Mouse (Mus musculus) lung, embryonic 15.5 days (tissue): ENCODE data around the gene Mccc2. TPM values are rescaled to one million over a fixed set of nuclear protein-coding genes. Genes with fewer than 3 reads are reported as not detected.

Source experiments
- ATAC-seq: fragments of 200-750 bp; cut with Nextera tagmentation; 2 replicates; pipeline ENCODE4 v1.8.0; 2017; ENCODE audit warnings: moderate number of reproducible peaks, borderline replicate concordance; ENCODE audit not compliant: low FRiP score, low TSS enrichment; ENCODE audit errors: extremely low read depth
- H3K27ac ChIP-seq: fragments of 300-500 bp; sonication (generic); 2 replicates; pipeline ENCODE4 v1.5.1; 2015; ENCODE audit warnings: moderate library complexity, mild to moderate bottlenecking, inconsistent platforms
- H3K27me3 ChIP-seq: fragments of 300-500 bp; sonication (generic); 2 replicates; pipeline ENCODE4 v1.6.1; 2015; ENCODE audit warnings: inconsistent platforms
- H3K36me3 ChIP-seq: fragments of 300-500 bp; sonication (generic); 2 replicates; pipeline ENCODE4 v1.6.1; 2015; ENCODE audit warnings: inconsistent platforms
- H3K4me1 ChIP-seq: fragments of 300-500 bp; sonication (generic); 2 replicates; pipeline ENCODE4 v1.6.1; 2015; ENCODE audit warnings: inconsistent platforms
- H3K4me2 ChIP-seq: fragments of 300-500 bp; sonication (generic); 2 replicates; pipeline ENCODE4 v1.6.1; 2015; ENCODE audit warnings: inconsistent platforms, mild to moderate bottlenecking, moderate library complexity
- H3K4me3 ChIP-seq: fragments of 300-500 bp; sonication (generic); 2 replicates; pipeline ENCODE4 v1.5.1; 2015; ENCODE audit warnings: mild to moderate bottlenecking, inconsistent platforms
- H3K9ac ChIP-seq: fragments of 300-500 bp; sonication (generic); 2 replicates; pipeline ENCODE4 v1.6.1; 2015; ENCODE audit warnings: inconsistent platforms
- H3K9me3 ChIP-seq: fragments of 300-500 bp; sonication (generic); 2 replicates; pipeline ENCODE4 v1.6.1; 2016; ENCODE audit warnings: inconsistent platforms
- WGBS: fragments of 180-500 bp; shearing (Covaris S2); methylation state at CpG from one replicate; pipeline ENCODE4 v1.1.7; 2015; 5-methylcytosine and 5-hydroxymethylcytosine counted together
- polyA plus RNA-seq: library from polyadenylated mRNA; unstranded; fragments of >200 nt; fragmentation: Nextera tagmentation; extraction: Ambion mirVana; gene quantifications from 2 replicates; pipeline ENCODE4 v1.2.1, GENCODE M21; 2015

The Mccc2 gene
- polyA plus RNA-seq, 1 experiment from 2014 or later, result 48.0 TPM

DNA sequence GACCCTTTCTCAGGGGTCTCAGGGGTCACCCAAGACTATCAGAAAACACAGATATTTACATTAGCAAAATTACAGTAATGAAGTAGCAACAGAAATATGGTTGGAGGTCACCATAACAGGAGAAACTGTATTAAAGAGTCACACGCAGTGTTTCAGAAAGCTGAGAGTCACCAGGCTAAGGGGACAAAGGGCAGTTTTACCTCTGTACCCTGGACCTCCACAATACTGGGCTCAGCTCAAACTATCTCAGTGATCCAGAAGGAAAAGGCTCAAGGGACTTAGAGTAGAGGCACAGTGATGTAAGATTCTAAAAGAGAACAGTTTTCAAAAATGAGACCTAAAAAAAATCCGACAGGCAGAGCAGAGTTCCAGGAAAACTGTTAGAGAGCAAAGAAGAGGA, 36.0 kb downstream of the Mccc2 start:
- no peak overlapping the region for H3K4me3 ChIP-seq
- no peaks in the 10 kb centered on the region for H3K27me3 ChIP-seq
- ATAC-seq, result no peak
- no peaks in the 10 kb centered on the region for H3K4me1 ChIP-seq
- H3K36me3 ChIP-seq, result peaks cover 6% of the 10 kb centered on the region; the same call in 1 of the 2 replicates
- H3K4me2 ChIP-seq, result no peak overlapping the region
- no peak overlapping the region for H3K27ac ChIP-seq
- H3K9ac ChIP-seq, result no peak overlapping the region
- 46% methylated on average over 2 of the region's 2 CpGs for WGBS
- H3K9me3 ChIP-seq, result no peaks in the 10 kb centered on the region

DNA sequence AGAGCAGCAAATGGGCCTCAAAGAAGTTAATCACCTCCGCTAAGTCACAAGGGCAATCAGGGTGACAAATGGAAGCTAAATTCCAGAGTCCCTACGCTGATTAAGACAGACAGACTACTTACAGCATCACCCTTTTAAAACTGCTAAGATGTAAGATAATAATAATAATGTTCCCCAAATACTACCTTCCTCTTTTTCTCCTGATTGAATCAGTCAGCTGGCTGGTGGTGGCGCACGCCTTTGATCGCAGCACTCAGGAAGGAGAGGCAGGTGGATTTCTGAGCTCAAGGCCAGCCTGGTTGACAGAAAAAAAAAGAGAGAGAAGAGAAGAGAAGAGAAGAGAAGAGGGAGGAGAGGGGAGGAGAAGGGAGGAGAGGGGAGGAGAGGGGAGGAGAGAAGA, 45.4 kb downstream of the Mccc2 start:
- Histone ChIP-seq H3K4me2 (no peak overlapping the region), H3K9me3 (no peaks in the 10 kb centered on the region), H3K9ac (no peak overlapping the region), H3K4me3 (no peak overlapping the region), H3K27me3 (no peaks in the 10 kb centered on the region), H3K27ac (no peak overlapping the region), H3K36me3 (peaks cover 9% of the 10 kb centered on the region), H3K4me1 (no peaks in the 10 kb centered on the region)
- ATAC-seq, result no peak
- 83% methylated on average over 5 of the region's 5 CpGs for WGBS

DNA sequence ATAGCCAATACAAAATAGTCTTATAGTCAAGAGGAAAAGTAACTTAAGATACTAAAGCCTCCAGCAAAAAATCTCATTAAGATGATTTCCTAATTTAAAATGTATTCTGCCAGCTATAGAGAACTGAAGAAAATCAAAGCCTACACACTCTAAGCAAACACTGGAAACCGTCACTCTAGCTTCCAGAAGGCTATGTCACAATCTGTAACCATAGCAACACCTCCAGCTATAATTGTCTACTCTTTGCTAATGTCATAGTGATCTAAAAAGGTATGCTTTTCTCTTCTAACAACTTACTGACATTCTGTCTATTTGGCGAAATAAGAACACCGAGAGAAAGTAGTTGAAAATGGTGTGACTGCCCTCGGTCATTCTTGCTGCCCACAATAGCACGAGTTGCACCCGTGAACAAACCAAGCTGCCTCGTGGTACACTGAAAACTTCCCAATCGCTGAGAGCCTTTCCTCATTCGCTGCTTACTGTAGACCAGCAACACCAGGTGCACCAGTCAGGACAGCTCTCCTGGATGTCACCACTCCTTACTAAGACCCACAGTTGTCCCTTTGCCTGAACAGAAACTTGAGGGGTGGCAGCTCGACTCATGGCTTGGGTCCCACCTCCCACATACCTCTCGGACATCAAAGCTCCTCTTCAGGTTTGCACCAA, 48.3 kb downstream of the Mccc2 start:
- no peaks in the 10 kb centered on the region for H3K9me3 ChIP-seq
- WGBS, result 82% methylated on average over 11 of the region's 11 CpGs
- H3K27ac ChIP-seq, result no peak overlapping the region
- no peak overlapping the region for H3K9ac ChIP-seq
- no peak overlapping the region for H3K4me2 ChIP-seq
- H3K4me3 ChIP-seq, result no peak overlapping the region
- H3K36me3 ChIP-seq, result peaks cover 6% of the 10 kb centered on the region; the same call in 1 of the 2 replicates
- no peak for ATAC-seq
- H3K27me3 ChIP-seq, result no peaks in the 10 kb centered on the region
- no peaks in the 10 kb centered on the region for H3K4me1 ChIP-seq

DNA sequence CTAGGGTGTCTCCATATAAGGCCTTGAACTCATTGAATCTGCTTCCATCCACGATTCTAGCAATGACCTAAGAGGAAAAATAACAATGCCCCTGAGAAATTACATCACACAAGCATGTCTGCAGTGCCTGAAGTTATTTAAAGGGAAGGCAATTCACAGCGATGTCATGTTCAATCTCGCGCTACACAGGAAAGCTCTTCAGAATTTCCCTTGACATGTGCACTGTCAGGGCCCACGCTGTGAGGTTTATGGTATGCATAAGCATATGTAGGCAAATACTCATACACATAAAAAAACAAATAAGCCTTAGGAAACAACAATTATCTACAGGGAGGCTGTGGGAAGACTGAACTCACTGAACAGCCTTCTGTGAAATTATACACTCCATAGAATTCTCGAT, 51.6 kb downstream of the Mccc2 start:
- Histone ChIP-seq H3K4me3 (no peak overlapping the region), H3K9ac (no peak overlapping the region), H3K36me3 (peaks cover 9% of the 10 kb centered on the region; the same call in 1 of the 2 replicates), H3K27me3 (no peaks in the 10 kb centered on the region), H3K9me3 (no peaks in the 10 kb centered on the region), H3K27ac (no peak overlapping the region), H3K4me2 (no peak overlapping the region), H3K4me1 (no peaks in the 10 kb centered on the region)
- no peak for ATAC-seq
- 80% methylated on average over 6 of the region's 6 CpGs for WGBS

DNA sequence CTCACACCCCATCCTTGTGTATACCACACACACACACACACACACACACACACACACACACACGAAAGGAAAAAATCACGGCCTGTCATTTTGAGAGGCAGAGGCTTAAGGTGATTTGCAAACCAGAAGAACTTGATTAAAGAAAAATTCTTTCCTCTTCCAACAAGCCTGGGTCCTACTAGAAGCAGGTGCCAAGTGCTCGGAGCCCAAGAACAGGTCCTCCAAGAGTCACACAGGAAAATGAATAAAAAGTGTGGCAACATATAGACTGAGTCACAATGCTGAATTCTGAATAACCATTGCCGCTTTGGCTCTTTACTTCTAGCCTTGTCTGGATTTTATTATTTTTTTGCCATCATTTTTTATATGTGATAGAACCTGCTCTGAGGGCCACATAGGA, 53.8 kb downstream of the Mccc2 start:
- no peak overlapping the region for H3K9ac ChIP-seq
- 0 out of 2 replicates have a peak, but pooled peaks cover 12% of the 10 kb centered on the region for H3K36me3 ChIP-seq
- no peaks in the 10 kb centered on the region for H3K9me3 ChIP-seq
- H3K27me3 ChIP-seq, result no peaks in the 10 kb centered on the region
- no peak overlapping the region for H3K4me3 ChIP-seq
- no peak overlapping the region for H3K27ac ChIP-seq
- no peaks in the 10 kb centered on the region for H3K4me1 ChIP-seq
- no peak overlapping the region for H3K4me2 ChIP-seq
- ATAC-seq, result no peak
- 82% methylated on average over 4 of the region's 4 CpGs for WGBS

DNA sequence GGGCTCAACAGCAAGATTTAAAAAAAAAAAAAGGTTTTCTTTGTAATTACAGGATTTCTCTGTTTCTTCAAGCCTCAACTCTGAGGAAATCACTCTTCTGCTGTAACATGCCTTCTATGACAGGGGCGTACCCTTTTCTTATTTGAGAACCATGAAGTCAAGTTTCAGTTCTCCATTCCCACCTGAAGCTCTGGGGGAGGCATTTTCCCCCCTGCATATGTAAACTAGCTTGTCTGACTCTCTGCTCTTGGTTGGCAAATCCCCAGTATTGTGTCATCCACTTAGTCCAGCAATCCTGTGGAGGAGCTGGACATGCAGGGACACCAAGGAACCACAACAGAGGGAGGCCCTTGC, 59.9 kb downstream of the Mccc2 start:
- Histone ChIP-seq H3K4me1 (no peaks in the 10 kb centered on the region), H3K9me3 (no peaks in the 10 kb centered on the region), H3K27me3 (no peaks in the 10 kb centered on the region), H3K36me3 (peaks cover 33% of the 10 kb centered on the region), H3K4me2 (no peak overlapping the region), H3K27ac (no peak overlapping the region), H3K4me3 (no peak overlapping the region), H3K9ac (no peak overlapping the region)
- no peak for ATAC-seq
- 89% methylated on average over 1 of the region's 1 CpGs for WGBS

DNA sequence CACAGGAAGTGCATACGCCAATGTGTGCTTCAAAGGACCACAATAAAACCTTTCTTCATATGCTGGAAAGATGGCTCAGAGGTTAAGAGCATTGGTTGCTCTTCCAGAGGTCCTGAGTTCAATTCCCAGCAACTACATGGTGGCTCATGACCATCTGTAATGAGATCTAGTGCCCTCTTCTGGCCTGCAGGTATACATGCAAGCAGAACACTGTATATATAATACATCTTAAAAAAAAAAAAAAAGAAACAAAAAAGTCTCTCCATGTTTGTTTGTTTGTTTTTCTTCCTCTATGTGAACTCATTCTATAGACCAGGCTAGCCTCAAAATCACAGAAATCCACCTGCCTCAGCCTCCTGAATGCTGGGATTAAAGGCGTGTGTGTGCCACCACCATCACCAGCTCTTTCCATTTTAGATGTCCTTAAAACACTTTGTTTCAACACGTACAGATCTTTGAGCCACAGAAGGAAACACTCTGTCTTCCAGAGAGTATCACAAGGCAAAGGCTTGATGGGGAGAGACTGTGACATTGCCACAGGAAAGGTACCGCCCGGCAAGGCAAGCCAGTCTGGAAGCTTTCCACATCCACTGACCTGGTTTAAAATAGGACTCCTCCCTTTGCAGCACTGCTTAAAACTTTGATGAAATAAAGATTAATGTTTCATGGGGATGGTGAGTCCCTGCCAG, 60.4 kb downstream of the Mccc2 start:
- H3K4me3 ChIP-seq, result no peak overlapping the region
- WGBS, result 91% methylated on average over 5 of the region's 5 CpGs
- no peak overlapping the region for H3K9ac ChIP-seq
- no peak overlapping the region for H3K4me2 ChIP-seq
- H3K27me3 ChIP-seq, result no peaks in the 10 kb centered on the region
- peaks cover 28% of the 10 kb centered on the region for H3K36me3 ChIP-seq
- ATAC-seq, result no peak
- H3K4me1 ChIP-seq, result no peaks in the 10 kb centered on the region
- no peak overlapping the region for H3K27ac ChIP-seq
- H3K9me3 ChIP-seq, result no peaks in the 10 kb centered on the region

DNA sequence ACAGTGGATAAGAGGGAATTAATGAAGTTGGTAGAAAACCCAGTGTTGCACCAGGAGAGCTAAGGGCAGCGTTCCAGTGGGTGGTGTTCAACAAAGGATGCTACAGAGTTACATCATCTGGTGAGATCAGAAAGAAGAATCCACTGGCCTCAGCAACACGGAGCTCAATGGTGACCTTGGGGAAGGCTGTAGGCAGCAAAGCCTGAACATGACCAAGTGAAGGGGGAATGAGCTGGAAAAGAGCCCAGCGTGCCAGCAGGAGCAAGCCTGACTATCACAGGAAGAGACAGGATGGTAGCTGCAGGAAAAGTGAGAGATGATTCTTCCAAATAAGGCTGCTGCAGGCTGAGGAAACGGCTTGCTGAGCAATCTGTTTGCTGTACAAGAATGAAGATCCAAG, 68.0 kb downstream of the Mccc2 start:
- Histone ChIP-seq H3K4me3 (no peak overlapping the region), H3K9ac (no peak overlapping the region), H3K4me2 (no peak overlapping the region), H3K4me1 (no peaks in the 10 kb centered on the region), H3K9me3 (no peaks in the 10 kb centered on the region), H3K27ac (no peak overlapping the region), H3K27me3 (no peaks in the 10 kb centered on the region), H3K36me3 (peaks cover 23% of the 10 kb centered on the region)
- no peak for ATAC-seq
- 76% methylated on average over 4 of the region's 4 CpGs for WGBS

DNA sequence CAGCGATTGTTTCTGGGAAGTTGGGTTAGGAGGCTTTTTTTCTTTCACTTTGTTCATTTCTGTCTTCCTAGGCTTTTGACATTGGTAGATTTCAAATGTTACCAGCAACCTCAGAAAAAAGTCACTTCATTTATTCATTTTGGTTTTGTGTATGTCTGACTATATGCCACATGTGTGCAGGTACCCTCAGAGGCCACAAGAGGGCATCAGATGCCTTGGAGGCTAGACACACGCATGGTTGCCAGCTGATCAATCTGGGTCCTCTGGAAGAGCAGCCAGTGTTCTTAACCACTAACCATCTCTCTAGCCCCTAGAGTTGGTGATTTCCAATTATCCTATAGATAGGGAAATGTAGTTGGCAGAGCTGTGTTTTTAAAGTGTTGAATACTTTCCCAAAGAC, 71.9 kb downstream of the Mccc2 start:
- Histone ChIP-seq H3K4me1 (no peaks in the 10 kb centered on the region), H3K9me3 (no peaks in the 10 kb centered on the region), H3K4me3 (no peak overlapping the region), H3K4me2 (no peak overlapping the region), H3K36me3 (peaks cover 6% of the 10 kb centered on the region; the same call in 1 of the 2 replicates), H3K27ac (no peak overlapping the region), H3K27me3 (no peaks in the 10 kb centered on the region), H3K9ac (no peak overlapping the region)
- no peak for ATAC-seq
- WGBS, result 83% methylated on average over 2 of the region's 2 CpGs

DNA sequence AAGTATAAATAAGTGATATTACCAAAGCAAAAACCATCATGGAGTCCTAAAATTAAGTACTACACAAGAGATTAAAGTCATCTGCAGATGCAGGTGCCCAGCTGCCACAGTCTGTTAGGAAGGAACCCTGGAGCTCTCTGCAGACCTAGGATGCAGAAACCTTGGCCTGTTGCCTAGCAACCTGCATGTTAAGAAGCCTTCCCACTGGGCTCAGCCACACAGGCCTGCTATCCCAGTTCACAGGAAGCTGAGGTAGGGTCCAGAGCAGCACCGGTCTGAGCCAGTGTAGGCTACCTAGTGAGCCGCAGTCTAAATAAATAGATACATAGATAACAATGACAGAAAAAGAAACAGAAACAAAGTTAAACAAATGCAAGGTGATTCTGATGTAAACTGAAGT, 74.8 kb downstream of the Mccc2 start:
- no peak overlapping the region for H3K27ac ChIP-seq
- no peak for ATAC-seq
- H3K9me3 ChIP-seq, result no peaks in the 10 kb centered on the region
- WGBS, result 19% methylated on average over 2 of the region's 2 CpGs
- H3K4me3 ChIP-seq, result no peak overlapping the region
- H3K4me1 ChIP-seq, result no peaks in the 10 kb centered on the region
- no peak overlapping the region for H3K9ac ChIP-seq
- no peaks in the 10 kb centered on the region for H3K36me3 ChIP-seq
- no peaks in the 10 kb centered on the region for H3K27me3 ChIP-seq
- no peak overlapping the region for H3K4me2 ChIP-seq

DNA sequence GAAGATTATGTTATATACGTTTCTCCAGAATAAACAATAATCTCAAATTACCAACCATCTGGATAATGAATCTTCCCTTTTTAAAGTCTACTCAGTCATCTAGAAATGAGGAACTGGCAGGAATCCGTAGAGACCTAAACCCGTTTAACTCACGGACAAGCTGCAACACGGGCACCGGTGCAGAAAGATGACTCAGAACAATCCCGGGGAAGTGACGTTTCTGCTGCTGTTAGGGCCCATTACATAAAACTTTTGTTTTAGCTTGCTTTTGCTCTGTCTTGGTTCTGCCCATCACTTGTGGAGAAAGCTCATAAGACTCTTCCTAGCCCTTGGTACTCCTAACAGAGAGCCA, 76.1 kb downstream of the Mccc2 start:
- no peak for ATAC-seq

DNA sequence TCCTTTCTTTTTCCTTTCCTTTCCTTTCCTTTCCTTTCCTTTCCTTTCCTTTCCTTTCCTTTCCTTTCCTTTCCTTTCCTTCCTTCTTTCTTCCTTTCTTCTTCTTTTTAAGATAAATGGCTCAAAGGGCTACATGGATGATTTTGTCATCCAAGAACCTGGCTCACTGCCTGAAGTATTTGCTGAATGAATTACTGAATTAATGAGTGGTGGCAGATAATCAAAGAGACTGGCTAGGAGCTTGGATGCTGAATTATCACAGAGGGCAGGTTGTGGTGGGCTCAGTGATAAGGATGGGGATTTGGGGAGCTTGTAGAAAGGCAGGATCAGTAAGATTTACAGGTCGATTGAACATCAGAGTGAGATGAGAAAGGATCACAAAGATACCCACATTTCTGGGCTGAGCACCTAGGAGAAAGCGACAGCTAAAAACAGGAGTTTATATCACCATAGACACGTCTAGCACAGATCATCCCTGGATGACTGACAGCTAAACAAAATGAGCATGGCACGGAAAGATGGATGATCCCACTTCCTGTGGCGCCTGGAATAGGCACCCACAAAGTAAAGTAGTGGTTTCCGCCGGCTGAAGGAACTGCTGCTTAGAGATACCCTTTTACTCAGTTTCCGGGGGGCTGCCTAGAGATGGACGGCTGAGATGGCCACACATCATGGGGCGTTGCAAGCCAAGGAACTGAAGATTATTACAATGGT, 76.7 kb downstream of the Mccc2 start:
- Histone ChIP-seq H3K36me3 (no peaks in the 10 kb centered on the region), H3K27ac (no peak overlapping the region), H3K4me1 (no peaks in the 10 kb centered on the region), H3K27me3 (no peaks in the 10 kb centered on the region), H3K4me3 (no peak overlapping the region), H3K4me2 (no peak overlapping the region), H3K9ac (no peak overlapping the region), H3K9me3 (no peaks in the 10 kb centered on the region)
- no peak for ATAC-seq
- 63% methylated on average over 10 of the region's 10 CpGs for WGBS

More for the DNA sequence above, 76.1 kb downstream of the Mccc2 start:
- Histone ChIP-seq H3K4me1 (no peaks in the 10 kb centered on the region), H3K9ac (no peak overlapping the region), H3K9me3 (no peaks in the 10 kb centered on the region), H3K27ac (no peak overlapping the region), H3K36me3 (no peaks in the 10 kb centered on the region), H3K4me2 (no peak overlapping the region), H3K27me3 (no peaks in the 10 kb centered on the region), H3K4me3 (no peak overlapping the region)
- 55% methylated on average over 8 of the region's 8 CpGs for WGBS
